Mouse (Mus musculus) ES-E14 (cell line): ENCODE data around the gene Dclk3.

Experiments used
- CHD2 ChIP-seq: IDR thresholded peaks from 2 replicates; pipeline ENCODE4 v1.6.1; 2014; ENCODE audit warnings: mild to moderate bottlenecking, low read depth, low read length, inconsistent platforms
- HCFC1 ChIP-seq: IDR thresholded peaks from 2 replicates; pipeline ENCODE4 v1.6.1; 2012; ENCODE audit warnings: low read length, inconsistent platforms, borderline replicate concordance; ENCODE audit not compliant: insufficient read depth
- MAFK ChIP-seq: IDR thresholded peaks from 2 replicates; pipeline ENCODE4 v1.6.1; 2014; ENCODE audit warnings: mild to moderate bottlenecking, low read depth, low read length, inconsistent platforms; ENCODE audit not compliant: insufficient read depth
- ZC3H11A ChIP-seq: IDR thresholded peaks from 2 replicates; pipeline ENCODE4 v1.6.1; 2012; ENCODE audit warnings: low read depth, mild to moderate bottlenecking, inconsistent platforms, low read length, borderline replicate concordance
- ZNF384 ChIP-seq: IDR thresholded peaks from 2 replicates; pipeline ENCODE4 v1.6.1; 2012; ENCODE audit warnings: low read depth, low read length, inconsistent platforms

- no peak for TF ChIP-seq CHD2
- no peak for TF ChIP-seq MAFK
- no peak for TF ChIP-seq HCFC1
- TF ChIP-seq ZC3H11A: no peak
- no peak for TF ChIP-seq ZNF384
These were observed 46.9 kb upstream of the Dclk3 start for GRCm38 (mm10) chr9:111391926-111392442.
